Comparison of ENCODE assay signal across 8 mouse cellular contexts in the genomic region with DNA sequence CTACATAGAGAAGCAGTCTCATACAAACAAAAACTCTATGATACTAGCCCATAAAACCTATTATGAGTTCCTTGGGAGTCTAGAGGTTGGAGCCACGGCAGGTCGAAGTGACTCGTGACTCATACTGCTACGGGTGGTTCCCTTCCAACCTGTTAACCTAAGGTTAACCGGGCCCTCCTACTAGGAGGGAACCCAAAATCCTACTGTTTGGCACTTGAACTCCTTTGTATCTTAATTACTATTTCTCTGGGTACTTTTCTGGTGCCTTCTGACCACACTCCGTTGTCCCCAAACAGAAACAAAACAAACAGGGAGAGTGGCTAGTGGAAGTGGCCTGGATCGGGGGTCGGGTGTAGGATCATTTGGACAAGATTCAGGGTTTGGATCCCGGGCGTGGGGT. TPM values are rescaled to one million over a fixed set of nuclear protein-coding genes. Genes with fewer than 3 reads are reported as not detected.
DNase-seq lines count a peak whose midpoint lies in the region; ATAC-seq and TF ChIP-seq lines count a peak whose summit lies in the region.

No protein-coding gene starts in this region.

- no peak for ATAC-seq in G1E (ENCODE audit: extremely low read depth, insufficient number of reproducible peaks, low FRiP score, poor library complexity, severe bottlenecking)
- ATAC-seq in hindbrain, embryonic 13.5 days (ENCODE audit: low FRiP score) = no peak
- ATAC-seq in midbrain, embryonic 14.5 days (ENCODE audit: low FRiP score, low TSS enrichment) = no peak

- peak overlapping the region; percentile 99 for H3K9ac ChIP-seq in hindbrain, embryonic 13.5 days
- peak overlapping the region; percentile 95 for H3K9ac ChIP-seq in midbrain, embryonic 14.5 days (replicated peaks; ENCODE audit: low read length)

- H3K27ac ChIP-seq in kidney, adult 2 months (ENCODE audit: insufficient read depth, low read depth, low read length) = peak overlapping the region; percentile 52; the same call in 1 of the 2 replicates
- H3K27ac ChIP-seq in hindbrain, embryonic 13.5 days = peak overlapping the region; percentile 70
- peak overlapping the region; percentile 66 for H3K27ac ChIP-seq in midbrain, embryonic 14.5 days (replicated peaks; ENCODE audit: low read depth, low read length)

- 11% methylated on average over 10 of the region's 10 CpGs for WGBS in kidney, adult 2 months
- WGBS in hindbrain, embryonic 13.5 days = 52% methylated on average over 10 of the region's 10 CpGs
- WGBS in midbrain, embryonic 14.5 days = 52% methylated on average over 10 of the region's 10 CpGs

- no peaks in the 10 kb centered on the region; the same call in none of the 2 replicates for H3K36me3 ChIP-seq in kidney, adult 2 months (ENCODE audit: control insufficient read depth, insufficient read depth, low read length)
- peaks cover 47% of the 10 kb centered on the region for H3K36me3 ChIP-seq in G1E (replicated peaks)
- H3K36me3 ChIP-seq in hindbrain, embryonic 13.5 days = peaks cover 35% of the 10 kb centered on the region
- H3K36me3 ChIP-seq in midbrain, embryonic 14.5 days (ENCODE audit: control insufficient read depth, insufficient read depth, low read length) = peaks cover 33% of the 10 kb centered on the region

- no peak for DNase-seq in kidney, adult 2 months
- no peak for DNase-seq in kidney, postnatal 10 days
- DNase-seq in G1E (ENCODE audit: low spot score) = no peak
- no peak for DNase-seq in midbrain, embryonic 14.5 days
- no peak for DNase-seq in right cerebral cortex, postnatal 36 days (ENCODE audit: low spot score in 2 of 2)
- no peak for DNase-seq in layer of hippocampus, postnatal 14 days (ENCODE audit: low spot score in 2 of 2)
- DNase-seq in gastrocnemius, adult 8-10 months (ENCODE audit: low spot score in 2 of 2) = no peak

- TF ChIP-seq CTCF in kidney, adult 2 months (conservative IDR thresholded peaks at IDR 0.05; ENCODE audit: insufficient read depth, insufficient read length, low read depth, low read length) = no peak
- TF ChIP-seq CTCF in G1E (IDR thresholded peaks at IDR 0.05; ENCODE audit: low read depth, low read length) = no peak

- no peaks in the 10 kb centered on the region for H3K27me3 ChIP-seq in kidney, adult 2 months (replicated peaks; ENCODE audit: control insufficient read depth, insufficient read depth, low read length)
- H3K27me3 ChIP-seq in G1E (ENCODE audit: insufficient read depth, low read length) = peaks cover 6% of the 10 kb centered on the region; the same call in 1 of the 2 replicates
- no peaks in the 10 kb centered on the region for H3K27me3 ChIP-seq in hindbrain, embryonic 13.5 days
- no peaks in the 10 kb centered on the region for H3K27me3 ChIP-seq in midbrain, embryonic 14.5 days (ENCODE audit: control insufficient read depth, insufficient read depth, low read length)

- peaks cover 12% of the 10 kb centered on the region; the same call in 1 of the 2 replicates for H3K4me1 ChIP-seq in kidney, adult 2 months (ENCODE audit: control insufficient read depth, insufficient read depth, low read length)
- peaks cover 40% of the 10 kb centered on the region for H3K4me1 ChIP-seq in G1E (ENCODE audit: insufficient read depth, low read depth, low read length)
- H3K4me1 ChIP-seq in hindbrain, embryonic 13.5 days (replicated peaks) = peaks cover 26% of the 10 kb centered on the region
- peaks cover 16% of the 10 kb centered on the region for H3K4me1 ChIP-seq in midbrain, embryonic 14.5 days (ENCODE audit: control insufficient read depth, insufficient read depth, low read length)

- peak overlapping the region; percentile 94 for H3K4me2 ChIP-seq in hindbrain, embryonic 13.5 days
- H3K4me2 ChIP-seq in midbrain, embryonic 14.5 days (ENCODE audit: low read length) = peak overlapping the region; percentile 93

- no peak for TF ChIP-seq POLR2A in kidney, adult 2 months (IDR thresholded peaks at IDR 0.05; ENCODE audit: low read depth, low read length)

- no peaks in the 10 kb centered on the region for H3K9me3 ChIP-seq in G1E (replicated peaks)
- H3K9me3 ChIP-seq in hindbrain, embryonic 13.5 days = no peaks in the 10 kb centered on the region
- no peaks in the 10 kb centered on the region for H3K9me3 ChIP-seq in midbrain, embryonic 14.5 days (ENCODE audit: control insufficient read depth, low read length)

- H3K4me3 ChIP-seq in kidney, adult 2 months (ENCODE audit: insufficient read depth, low read depth, low read length) = peak overlapping the region; percentile 86
- peak overlapping the region; percentile 86 for H3K4me3 ChIP-seq in G1E (ENCODE audit: low read depth, low read length)
- peak overlapping the region; percentile 97 for H3K4me3 ChIP-seq in hindbrain, embryonic 13.5 days
- peak overlapping the region; percentile 94 for H3K4me3 ChIP-seq in midbrain, embryonic 14.5 days (replicated peaks; ENCODE audit: low read depth, low read length)

RNA-seq across cellular contexts. Expression of gene Chmp1a, which starts 0.7 kb away (rescaled TPM):
- polyA plus RNA-seq in kidney, adult 2 months (2012; rRNA removed) = 99.6 and 112 TPM in 2 replicates
- total RNA-seq in G1E (2014; fragmentation: Nextera tagmentation) (19.6 and 37.3 TPM in 2 replicates), G1E (2017) (57.9 and 78.2 TPM in 2 replicates)
- 32.7 and 35.9 TPM in 2 replicates for polyA plus RNA-seq in G1E (2012)
- 202 and 209 TPM in 2 replicates for polyA plus RNA-seq in hindbrain, embryonic 13.5 days (2015; fragmentation: Nextera tagmentation; extraction: Ambion mirVana)
- polyA plus RNA-seq in midbrain, embryonic 14.5 days (2014; fragmentation: Nextera tagmentation; extraction: Ambion mirVana) = 175 and 196 TPM in 2 replicates
- 100 to 1,000 TPM; 114 to 131 TPM for total RNA-seq in layer of hippocampus, postnatal 14 days (2021)
- total RNA-seq in gastrocnemius, adult 8-10 months (2022) = 10 to 100 TPM; 51.5 to 60.8 (median 56.0) TPM

RNA-seq across cellular contexts. Expression of gene Spata33, which starts 0.8 kb away (rescaled TPM):
- 3.5 and 4.6 TPM in 2 replicates for polyA plus RNA-seq in kidney, adult 2 months (2012; rRNA removed)
- total RNA-seq in G1E (2014; fragmentation: Nextera tagmentation) (0.30 and 3.5 TPM in 2 replicates), G1E (2017) (1.1 and 1.2 TPM in 2 replicates)
- polyA plus RNA-seq in G1E (2012) = 0.09 and 0.13 TPM in 2 replicates
- polyA plus RNA-seq in hindbrain, embryonic 13.5 days (2015; fragmentation: Nextera tagmentation; extraction: Ambion mirVana) = 7.8 and 8.4 TPM in 2 replicates
- polyA plus RNA-seq in midbrain, embryonic 14.5 days (2014; fragmentation: Nextera tagmentation; extraction: Ambion mirVana) = 5.3 and 6.9 TPM in 2 replicates
- 10 to 100 TPM in 1 of 2 experiments, 1 to 10 TPM in 1; 9.5 to 10.6 TPM for total RNA-seq in layer of hippocampus, postnatal 14 days (2021)
- total RNA-seq in gastrocnemius, adult 8-10 months (2022) = 1 to 10 TPM in 1 of 4 experiments, under 1 TPM in 3; 0.12 to 1.6 (median 0.58) TPM

RNA-seq across cellular contexts. Expression of gene Cdk10, which starts 12.8 kb away (rescaled TPM):
- 53.3 and 53.7 TPM in 2 replicates for polyA plus RNA-seq in kidney, adult 2 months (2012; rRNA removed)
- total RNA-seq in G1E (2014; fragmentation: Nextera tagmentation) (22.2 and 22.3 TPM in 2 replicates), G1E (2017) (25.5 and 29.3 TPM in 2 replicates)
- polyA plus RNA-seq in G1E (2012) = 56.3 and 64.2 TPM in 2 replicates
- 44.0 and 46.9 TPM in 2 replicates for polyA plus RNA-seq in hindbrain, embryonic 13.5 days (2015; fragmentation: Nextera tagmentation; extraction: Ambion mirVana)
- polyA plus RNA-seq in midbrain, embryonic 14.5 days (2014; fragmentation: Nextera tagmentation; extraction: Ambion mirVana) = 53.9 and 62.6 TPM in 2 replicates
- total RNA-seq in layer of hippocampus, postnatal 14 days (2021) = 10 to 100 TPM; 74.0 to 82.4 TPM
- total RNA-seq in gastrocnemius, adult 8-10 months (2022) = 10 to 100 TPM in 3 of 4 experiments, 1 to 10 TPM in 1; 9.7 to 14.3 (median 12.0) TPM

RNA-seq across cellular contexts. Expression of gene Spata2l, which starts 24.2 kb away (rescaled TPM):
- polyA plus RNA-seq in kidney, adult 2 months (2012; rRNA removed) = 14.9 and 16.7 TPM in 2 replicates
- total RNA-seq in G1E (2014; fragmentation: Nextera tagmentation) (3.4 and 6.8 TPM in 2 replicates), G1E (2017) (2.2 and 3.7 TPM in 2 replicates)
- 5.2 and 5.7 TPM in 2 replicates for polyA plus RNA-seq in G1E (2012)
- 4.1 and 4.4 TPM in 2 replicates for polyA plus RNA-seq in hindbrain, embryonic 13.5 days (2015; fragmentation: Nextera tagmentation; extraction: Ambion mirVana)
- 4.4 and 5.1 TPM in 2 replicates for polyA plus RNA-seq in midbrain, embryonic 14.5 days (2014; fragmentation: Nextera tagmentation; extraction: Ambion mirVana)
- 100 to 1,000 TPM; 106 to 111 TPM for total RNA-seq in layer of hippocampus, postnatal 14 days (2021)
- total RNA-seq in gastrocnemius, adult 8-10 months (2022) = 1 to 10 TPM in 3 of 4 experiments, under 1 TPM in 1; 0.97 to 1.8 (median 1.3) TPM

RNA-seq across cellular contexts. Expression of gene Dpep1, which starts 25.8 kb away (rescaled TPM):
- polyA plus RNA-seq in kidney, adult 2 months (2012; rRNA removed) = 360 and 388 TPM in 2 replicates
- total RNA-seq in G1E (2014; fragmentation: Nextera tagmentation) = not detected in 2 replicates
- total RNA-seq in G1E (2017) = 0.06 and 0.11 TPM in 2 replicates
- polyA plus RNA-seq in G1E (2012) = not detected in 2 replicates
- polyA plus RNA-seq in hindbrain, embryonic 13.5 days (2015; fragmentation: Nextera tagmentation; extraction: Ambion mirVana) = 0.35 TPM in 1 of 2 replicates, not detected in the other
- polyA plus RNA-seq in midbrain, embryonic 14.5 days (2014; fragmentation: Nextera tagmentation; extraction: Ambion mirVana) = not detected in 2 replicates
- under 1 TPM; 0.50 to 0.71 TPM for total RNA-seq in layer of hippocampus, postnatal 14 days (2021)
- 10 to 100 TPM in 2 of 4 experiments, 1 to 10 TPM in 2; 5.6 to 14.7 (median 9.7) TPM for total RNA-seq in gastrocnemius, adult 8-10 months (2022)
